Mouse (Mus musculus) heart, postnatal 4 days (tissue): Measurements from ENCODE around the gene Atcay. TPM values are rescaled to one million over a fixed set of nuclear protein-coding genes. Genes with fewer than 3 reads are reported as not detected.
A peak's percentile ranks its signal among the peaks of the same experiment; 100 is the strongest.

Source experiments
- DNase-seq: peaks from one replicate; pipeline ENCODE4 v3.0.0; 2021
- total RNA-seq, 2 experiments: library from RNA; stranded (reverse); gene quantifications; 2 replicates each; pipeline ENCODE4 v1.2.3; 2021

Atcay gene
- total RNA-seq, result under 1 TPM; 0.23 to 0.24 TPM

- DNase-seq, result no peak
These were observed at the start of gene Atcay for GRCm38 (mm10) chr10:81230438-81231332. Gene Atcay (minus strand): TSS chr10:81230833.

GRCm38 (mm10) chr10:81279496-81279895 is 48.9 kb upstream of the Atcay start:
- DNase-seq, result no peak

- DNase-seq, result peak; percentile 34
These were observed 47.0 kb upstream of the Atcay start for GRCm38 (mm10) chr10:81277676-81278075.

GRCm38 (mm10) chr10:81273842-81274241 is 43.2 kb upstream of the Atcay start:
- no peak for DNase-seq

GRCm38 (mm10) chr10:81272356-81272755 is 41.7 kb upstream of the Atcay start:
- DNase-seq, result no peak

GRCm38 (mm10) chr10:81268643-81269412 is 38.2 kb upstream of the Atcay start:
- DNase-seq, result no peak

- DNase-seq, result peak; percentile 84
These were observed 37.4 kb upstream of the Atcay start for GRCm38 (mm10) chr10:81268056-81268455.

GRCm38 (mm10) chr10:81266211-81267105 is 35.8 kb upstream of the Atcay start, which contains the start of the genes Mrpl54 and Apba3:
Gene Mrpl54 (minus strand): TSS chr10:81266934.
Gene Apba3 (plus strand): TSS chr10:81266960.
- peak; percentile 97 for DNase-seq

GRCm38 (mm10) chr10:81265540-81265939 is 34.9 kb upstream of the Atcay start:
- DNase-seq, result no peak

GRCm38 (mm10) chr10:81261025-81261424 is 30.4 kb upstream of the Atcay start:
- no peak for DNase-seq

GRCm38 (mm10) chr10:81259225-81259884 is 28.7 kb upstream of the Atcay start:
- no peak for DNase-seq

GRCm38 (mm10) chr10:81257158-81258039 is 26.8 kb upstream of the Atcay start:
- no peak for DNase-seq

GRCm38 (mm10) chr10:81254886-81255285 is 24.3 kb upstream of the Atcay start:
- DNase-seq, result no peak

GRCm38 (mm10) chr10:81252424-81253419 is 22.1 kb upstream of the Atcay start, which contains the start of gene Matk:
Gene Matk (plus strand): TSS chr10:81252935.
- DNase-seq, result peak; percentile 62

- DNase-seq, result no peak
These were observed 18.8 kb upstream of the Atcay start for GRCm38 (mm10) chr10:81249442-81249841.

- DNase-seq, result no peak
These were observed 17.2 kb upstream of the Atcay start for GRCm38 (mm10) chr10:81247804-81248203.

- DNase-seq, result no peak
These were observed 14.5 kb upstream of the Atcay start for GRCm38 (mm10) chr10:81245166-81245565.

- peak; percentile 90 for DNase-seq
These were observed 14.0 kb upstream of the Atcay start for GRCm38 (mm10) chr10:81244595-81244994.

- no peak for DNase-seq
These were observed 13.5 kb upstream of the Atcay start for GRCm38 (mm10) chr10:81244146-81244545.
